ENCODE assay signal across 14 mouse cellular contexts in the genomic region with DNA sequence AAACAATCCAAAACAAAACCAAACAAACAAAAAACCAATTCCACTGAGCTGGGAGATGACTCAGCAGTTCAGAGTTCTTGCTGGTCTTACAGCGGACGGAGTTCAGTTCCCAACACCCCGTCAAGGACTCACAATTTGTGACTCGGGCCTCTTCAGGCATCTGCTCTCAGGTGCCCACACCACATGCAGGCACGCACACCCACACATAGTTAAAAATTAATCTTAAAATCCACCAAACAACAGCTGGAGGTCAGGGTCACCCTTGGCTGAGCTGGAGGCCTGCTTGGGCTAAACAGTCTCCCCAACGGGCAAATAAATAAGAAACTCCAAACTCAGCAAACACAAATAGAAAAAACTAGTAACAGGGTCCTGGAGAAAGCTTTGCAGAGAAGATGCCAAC. TPM values are rescaled to one million over a fixed set of nuclear protein-coding genes. Genes with fewer than 3 reads are reported as not detected.
DNase-seq lines count a peak whose midpoint lies in the region; ATAC-seq and TF ChIP-seq lines count a peak whose summit lies in the region.
"Had no signal": no experiment of that assay in that cellular context is flagged by ENCODE, and none has a peak within 500 bp of the region (broad histone marks: within the 10 kb centered on the region; RNA-seq: fewer than 3 reads in every experiment).

No protein-coding gene starts in this region.

- H3K27ac ChIP-seq in layer of hippocampus, adult 2 months = peak overlapping the region; percentile 7; the same call in 1 of the 2 replicates
- H3K27ac ChIP-seq in limb, embryonic 12.5 days = peak overlapping the region; percentile 42
- peak overlapping the region; percentile 80 for H3K27ac ChIP-seq in stomach, embryonic 16.5 days (ENCODE audit: low read length)
- no peak overlapping the region for H3K27ac ChIP-seq in midbrain, postnatal 0 days (ENCODE audit: low read depth, low read length)
- H3K27ac ChIP-seq: heart, adult 2 months; hindbrain, embryonic 10.5 days had no signal

- no peak for DNase-seq in layer of hippocampus, adult 2 months (ENCODE audit: low spot score in 2 of 2)
- no peak for DNase-seq in layer of hippocampus, postnatal 36 days
- DNase-seq in kidney, adult 8-10 months = peak; percentile 87 to 95
- no peak for DNase-seq in urinary bladder, postnatal 4 days (ENCODE audit: low spot score in 2 of 2)
- no peak for DNase-seq in spleen, postnatal 14 days (ENCODE audit: low spot score in 2 of 2)
- no peak for DNase-seq in midbrain, postnatal 0 days (ENCODE audit: low spot score)
- DNase-seq: heart, adult 2 months; lung, postnatal 36 days had no signal

- no peak overlapping the region for H3K4me2 ChIP-seq in limb, embryonic 12.5 days
- H3K4me2 ChIP-seq in stomach, embryonic 16.5 days (ENCODE audit: low read depth, low read length) = no peak overlapping the region
- no peak overlapping the region for H3K4me2 ChIP-seq in midbrain, postnatal 0 days (ENCODE audit: low read depth, low read length, poor library complexity, severe bottlenecking)

- no peak for TF ChIP-seq CTCF in layer of hippocampus, adult 2 months (conservative IDR thresholded peaks at IDR 0.05)
- no peak for TF ChIP-seq CTCF in midbrain, postnatal 0 days (IDR thresholded peaks at IDR 0.05)

- no peaks in the 10 kb centered on the region for H3K9me3 ChIP-seq in limb, embryonic 12.5 days
- no peaks in the 10 kb centered on the region for H3K9me3 ChIP-seq in stomach, embryonic 16.5 days (replicated peaks; ENCODE audit: control insufficient read depth, low read length)
- no peaks in the 10 kb centered on the region for H3K9me3 ChIP-seq in midbrain, postnatal 0 days (ENCODE audit: low read length)
- H3K9me3 ChIP-seq: hindbrain, embryonic 10.5 days had no signal

- no peak for ATAC-seq in limb, embryonic 12.5 days (ENCODE audit: insufficient number of reproducible peaks, insufficient read depth, low FRiP score, low TSS enrichment, low read depth)
- ATAC-seq in stomach, embryonic 16.5 days (ENCODE audit: insufficient read depth, low FRiP score) = no peak; the same call in 1 of the 2 replicates
- no peak for ATAC-seq in midbrain, postnatal 0 days (ENCODE audit: low FRiP score)

- H3K4me3 ChIP-seq in layer of hippocampus, adult 2 months = no peak overlapping the region
- no peak overlapping the region for H3K4me3 ChIP-seq in limb, embryonic 12.5 days (replicated peaks)
- no peak overlapping the region for H3K4me3 ChIP-seq in stomach, embryonic 16.5 days (replicated peaks; ENCODE audit: low read length)
- no peak overlapping the region for H3K4me3 ChIP-seq in midbrain, postnatal 0 days (ENCODE audit: low read depth, low read length)
- H3K4me3 ChIP-seq: erythroblast, embryonic 14.5 days; heart, adult 2 months; hindbrain, embryonic 10.5 days had no signal

- H3K4me1 ChIP-seq in limb, embryonic 12.5 days (replicated peaks) = peaks cover 18% of the 10 kb centered on the region
- peaks cover 3% of the 10 kb centered on the region; the same call in 1 of the 2 replicates for H3K4me1 ChIP-seq in stomach, embryonic 16.5 days (ENCODE audit: control insufficient read depth, insufficient read depth, low read length)
- no peaks in the 10 kb centered on the region for H3K4me1 ChIP-seq in midbrain, postnatal 0 days (ENCODE audit: insufficient read depth, low read length)

- 64% methylated on average over 6 of the region's 6 CpGs for WGBS in limb, embryonic 12.5 days
- WGBS in stomach, embryonic 16.5 days = 63% methylated on average over 6 of the region's 6 CpGs
- WGBS in midbrain, postnatal 0 days = 93% methylated on average over 6 of the region's 6 CpGs

- peaks cover 49% of the 10 kb centered on the region for H3K36me3 ChIP-seq in limb, embryonic 12.5 days
- peaks cover 17% of the 10 kb centered on the region for H3K36me3 ChIP-seq in stomach, embryonic 16.5 days (ENCODE audit: control insufficient read depth, insufficient read depth, low read length)
- H3K36me3 ChIP-seq in midbrain, postnatal 0 days (ENCODE audit: insufficient read depth, low read length) = peaks cover 26% of the 10 kb centered on the region

- H3K9ac ChIP-seq in limb, embryonic 12.5 days (replicated peaks) = no peak overlapping the region
- no peak overlapping the region for H3K9ac ChIP-seq in stomach, embryonic 16.5 days (ENCODE audit: low read length)
- no peak overlapping the region for H3K9ac ChIP-seq in midbrain, postnatal 0 days (replicated peaks; ENCODE audit: low read length, poor library complexity, severe bottlenecking)

- H3K27me3 ChIP-seq in limb, embryonic 12.5 days = no peaks in the 10 kb centered on the region
- no peaks in the 10 kb centered on the region for H3K27me3 ChIP-seq in stomach, embryonic 16.5 days (ENCODE audit: control insufficient read depth, insufficient read depth, low read length)
- no peaks in the 10 kb centered on the region for H3K27me3 ChIP-seq in midbrain, postnatal 0 days (ENCODE audit: insufficient read depth, low read length)

RNA-seq across cellular contexts. Expression of gene Ctrb1, which starts 17.5 kb away (rescaled TPM):
- not detected for total RNA-seq in layer of hippocampus, adult 2 months (2021)
- not detected for total RNA-seq in layer of hippocampus, postnatal 36 days (2021)
- not detected in 2 replicates for polyA plus RNA-seq in limb, embryonic 12.5 days (2016; fragmentation: Nextera tagmentation; extraction: Ambion mirVana)
- 3,395 and 3,754 TPM in 2 replicates for polyA plus RNA-seq in stomach, embryonic 16.5 days (2015; fragmentation: Nextera tagmentation; extraction: Ambion mirVana)
- total RNA-seq in midbrain, postnatal 0 days (2014; rRNA removed) = not detected in 2 replicates
- polyA plus RNA-seq in midbrain, postnatal 0 days (2015; fragmentation: Nextera tagmentation; extraction: Ambion mirVana) = not detected in 2 replicates
- total RNA-seq: heart, adult 2 months; layer of hippocampus, adult 8-10 months had no signal
- polyA plus RNA-seq: erythroblast, embryonic 14.5 days; hindbrain, embryonic 10.5 days; limb, embryonic 11.5 days had no signal

RNA-seq across cellular contexts. Expression of gene Bcar1, which starts 35.3 kb away (rescaled TPM):
- 10 to 100 TPM; 66.1 to 69.7 TPM for total RNA-seq in layer of hippocampus, adult 2 months (2021)
- total RNA-seq in layer of hippocampus, postnatal 36 days (2021) = 10 to 100 TPM; 62.2 to 69.7 TPM
- polyA plus RNA-seq in limb, embryonic 12.5 days (2016; fragmentation: Nextera tagmentation; extraction: Ambion mirVana) = 39.5 and 39.7 TPM in 2 replicates
- polyA plus RNA-seq in stomach, embryonic 16.5 days (2015; fragmentation: Nextera tagmentation; extraction: Ambion mirVana) = 38.5 and 44.6 TPM in 2 replicates
- 62.3 and 72.8 TPM in 2 replicates for total RNA-seq in midbrain, postnatal 0 days (2014; rRNA removed)
- polyA plus RNA-seq in midbrain, postnatal 0 days (2015; fragmentation: Nextera tagmentation; extraction: Ambion mirVana) = 38.3 and 44.3 TPM in 2 replicates

Comparison
In these comparisons a context has a peak if more than half of its experiments do, and no peak if none do; other contexts are left out.
1. DNase-seq: peak in kidney, adult 8-10 months (2 of 2); none in layer of hippocampus, adult 2 months (0 of 2), layer of hippocampus, postnatal 36 days (0 of 2), urinary bladder, postnatal 4 days (0 of 2), spleen, postnatal 14 days (0 of 2) and midbrain, postnatal 0 days (single experiment).